Mouse (Mus musculus): Measurements from ENCODE around the gene Trim47.

DNA sequence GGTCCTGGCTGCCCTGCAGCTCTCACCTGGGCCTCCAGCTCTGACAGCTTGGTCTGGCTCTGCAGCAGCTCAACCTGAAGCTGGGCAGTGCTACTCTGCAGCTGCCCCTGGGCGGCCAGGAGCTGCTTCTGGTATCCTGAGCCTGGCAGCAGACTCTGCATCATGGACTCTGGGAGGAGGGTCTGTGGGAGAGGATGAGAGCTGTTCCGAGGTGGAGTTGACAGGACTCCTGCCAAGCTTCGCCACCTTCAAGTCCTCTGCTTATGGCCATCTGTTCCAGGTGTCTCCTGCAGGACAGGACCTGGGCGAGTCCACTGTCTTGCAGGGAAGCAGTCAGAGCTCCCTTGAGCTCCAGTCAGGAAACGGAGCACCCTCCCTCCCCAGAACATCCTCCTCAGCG is 22.3 kb upstream of the Trim47 start:
- TF ChIP-seq CTCF (IDR thresholded peaks at IDR 0.05; ENCODE audit: control insufficient read depth, insufficient read depth, insufficient replicate concordance, low read depth, low read length) = no peak
- no peak for TF ChIP-seq POLR2A (IDR thresholded peaks at IDR 0.05; ENCODE audit: control insufficient read depth, low read depth, low read length)

All from testis, adult 2 months (tissue).